Mouse (Mus musculus) lung, postnatal 0 days (tissue): ENCODE measurements around the gene Dusp22. TPM values are rescaled to one million over a fixed set of nuclear protein-coding genes. Genes with fewer than 3 reads are reported as not detected.
A peak's percentile ranks its signal among the peaks of the same experiment; 100 is the strongest.

Source experiments
- ATAC-seq: fragments of 200-750 bp; cut with Nextera tagmentation; 2 replicates; pipeline ENCODE4 v1.8.0; 2017; ENCODE audit warnings: moderate library complexity
- DNase-seq: peaks from one replicate; pipeline ENCODE4 v3.0.0-alpha.2; 2016; ENCODE audit warnings: low spot score
- H3K27ac ChIP-seq: fragments of 300-500 bp; sonication (generic); 2 replicates; pipeline ENCODE4 v1.5.1; 2014; ENCODE audit warnings: antibody characterized with exemption, mild to moderate bottlenecking, low read length, mixed read lengths
- H3K27me3 ChIP-seq: fragments of 300-500 bp; sonication (generic); replicated peaks from 2 replicates; pipeline ENCODE4 v1.6.1; 2014; ENCODE audit warnings: low read length, mixed read lengths; ENCODE audit not compliant: insufficient read depth
- H3K36me3 ChIP-seq: fragments of 300-500 bp; sonication (generic); 2 replicates; pipeline ENCODE4 v1.6.1; 2014; ENCODE audit warnings: low read length, mixed read lengths; ENCODE audit not compliant: insufficient read depth
- H3K4me1 ChIP-seq: fragments of 300-500 bp; sonication (generic); 2 replicates; pipeline ENCODE4 v1.6.1; 2014; ENCODE audit warnings: antibody characterized with exemption, low read depth, low read length, mixed read lengths; ENCODE audit not compliant: insufficient read depth
- H3K4me2 ChIP-seq: fragments of 300-500 bp; sonication (generic); replicated peaks from 2 replicates; pipeline ENCODE4 v1.6.1; 2014; ENCODE audit warnings: low read depth, mild to moderate bottlenecking, low read length, moderate library complexity, mixed read lengths
- H3K4me3 ChIP-seq: fragments of 300-500 bp; sonication (generic); 2 replicates; pipeline ENCODE4 v1.5.1; 2014; ENCODE audit warnings: low read depth, low read length
- H3K9ac ChIP-seq: fragments of 300-500 bp; sonication (generic); replicated peaks from 2 replicates; pipeline ENCODE4 v1.6.1; 2014; ENCODE audit warnings: low read depth, mild to moderate bottlenecking
- H3K9me3 ChIP-seq: fragments of 300-500 bp; sonication (generic); 2 replicates; pipeline ENCODE4 v1.6.1; 2016; ENCODE audit warnings: low read length, mixed read lengths
- CTCF ChIP-seq: IDR thresholded peaks from 2 replicates; pipeline ENCODE4 v1.5.1; 2016; ENCODE audit warnings: antibody characterized with exemption, mild to moderate bottlenecking
- EP300 ChIP-seq: IDR thresholded peaks from 2 replicates; pipeline ENCODE4 v1.6.1; 2016; ENCODE audit warnings: antibody characterized with exemption, mild to moderate bottlenecking, control low read depth
- WGBS: fragments of 180-500 bp; shearing (Covaris S2); extraction: QIAGEN DNeasy Blood & Tissue Kit; methylation state at CpG from one replicate; pipeline ENCODE4 v1.1.7; 2014; 5-methylcytosine and 5-hydroxymethylcytosine counted together
- polyA plus RNA-seq: library from polyadenylated mRNA; unstranded; fragments of >200 nt; fragmentation: Nextera tagmentation; extraction: Ambion mirVana; gene quantifications from 2 replicates; pipeline ENCODE4 v1.2.1, GENCODE M21; 2015

The Dusp22 gene
- polyA plus RNA-seq, 1 experiment from 2014 or later: 30.4 TPM

DNA sequence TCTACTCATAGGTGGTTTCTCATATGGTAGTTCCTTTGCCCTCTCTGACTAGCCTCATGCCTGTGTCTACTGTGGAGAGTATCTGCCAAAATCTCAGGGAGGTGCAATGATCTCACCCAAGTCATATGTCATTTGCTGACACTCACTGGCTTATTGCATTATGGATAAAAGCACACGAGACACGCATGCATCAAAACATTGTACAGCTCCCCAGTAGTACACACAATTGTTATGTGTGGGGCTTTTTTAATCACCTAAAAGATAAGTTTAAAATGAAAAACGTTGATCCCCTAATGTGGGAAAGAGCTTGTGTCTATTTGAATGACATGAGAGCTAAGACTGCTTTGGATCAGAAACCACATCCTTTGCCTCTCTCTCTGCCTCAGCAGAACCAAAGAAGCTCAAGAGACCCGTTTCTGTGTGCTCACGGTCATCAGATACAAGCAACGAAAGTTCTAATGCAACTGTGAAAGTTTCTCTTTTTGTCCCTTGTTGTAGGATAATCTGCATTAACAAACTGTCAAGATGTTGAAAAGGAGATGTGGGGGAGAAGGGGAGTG, 82.7 kb downstream of the Dusp22 start:
- DNase-seq (no peak), ATAC-seq (no peak)
- TF ChIP-seq CTCF (no peak), EP300 (no peak)
- H3K9me3 ChIP-seq: no peaks in the 10 kb centered on the region
- H3K9ac ChIP-seq: no peak overlapping the region
- H3K4me2 ChIP-seq: no peak overlapping the region
- 66% methylated on average over 6 of the region's 6 CpGs for WGBS
- no peak overlapping the region for H3K4me3 ChIP-seq
- no peaks in the 10 kb centered on the region for H3K36me3 ChIP-seq
- 0 out of 2 replicates have a peak, but pooled peaks cover 3% of the 10 kb centered on the region for H3K27me3 ChIP-seq
- H3K27ac ChIP-seq: no peak overlapping the region
- H3K4me1 ChIP-seq: no peaks in the 10 kb centered on the region

- Histone ChIP-seq H3K4me2 (no peak overlapping the region), H3K4me3 (no peak overlapping the region), H3K27ac (no peak overlapping the region), H3K9ac (no peak overlapping the region), H3K4me1 (peaks cover 6% of the 10 kb centered on the region; the same call in 1 of the 2 replicates), H3K9me3 (no peaks in the 10 kb centered on the region), H3K27me3 (peaks cover 18% of the 10 kb centered on the region; the same call in 1 of the 2 replicates), H3K36me3 (no peaks in the 10 kb centered on the region)
- WGBS: 30% methylated on average over 7 of the region's 7 CpGs
- ATAC-seq (peak; percentile 23; the same call in 1 of the 2 replicates), DNase-seq (peak; percentile 59)
- no peak for TF ChIP-seq CTCF
- no peak for TF ChIP-seq EP300
Observed at GRCm38 (mm10) chr13:30745121-30745520, 85.3 kb downstream of the Dusp22 start.

DNA sequence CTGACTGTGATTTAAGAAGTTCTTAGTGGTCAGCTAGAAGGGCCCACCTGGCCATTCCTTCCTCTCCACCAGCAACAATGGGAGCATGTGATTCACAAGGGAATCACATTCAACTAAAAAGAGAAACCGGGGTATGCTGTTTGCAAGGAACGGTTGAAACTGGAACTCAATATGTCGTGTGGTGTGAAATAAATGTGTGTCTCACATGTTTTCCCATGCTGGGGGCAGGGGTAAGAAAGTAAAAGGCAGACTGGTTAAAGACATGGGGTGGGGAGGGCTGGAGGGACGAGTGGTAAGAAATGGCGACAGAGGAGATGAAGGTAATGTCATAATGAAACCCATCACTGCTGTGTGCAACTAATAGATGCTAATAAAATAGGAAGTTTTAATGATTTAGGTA, 87.3 kb downstream of the Dusp22 start:
- H3K36me3 ChIP-seq: no peaks in the 10 kb centered on the region
- no peak overlapping the region for H3K4me2 ChIP-seq
- DNase-seq: no peak
- WGBS: 64% methylated on average over 5 of the region's 5 CpGs
- H3K4me1 ChIP-seq: peaks cover 9% of the 10 kb centered on the region
- H3K27me3 ChIP-seq: peaks cover 31% of the 10 kb centered on the region
- H3K4me3 ChIP-seq: no peak overlapping the region
- H3K27ac ChIP-seq: no peak overlapping the region
- ATAC-seq: no peak
- H3K9ac ChIP-seq: no peak overlapping the region
- H3K9me3 ChIP-seq: no peaks in the 10 kb centered on the region
- TF ChIP-seq EP300: no peak
- TF ChIP-seq CTCF: no peak

DNA sequence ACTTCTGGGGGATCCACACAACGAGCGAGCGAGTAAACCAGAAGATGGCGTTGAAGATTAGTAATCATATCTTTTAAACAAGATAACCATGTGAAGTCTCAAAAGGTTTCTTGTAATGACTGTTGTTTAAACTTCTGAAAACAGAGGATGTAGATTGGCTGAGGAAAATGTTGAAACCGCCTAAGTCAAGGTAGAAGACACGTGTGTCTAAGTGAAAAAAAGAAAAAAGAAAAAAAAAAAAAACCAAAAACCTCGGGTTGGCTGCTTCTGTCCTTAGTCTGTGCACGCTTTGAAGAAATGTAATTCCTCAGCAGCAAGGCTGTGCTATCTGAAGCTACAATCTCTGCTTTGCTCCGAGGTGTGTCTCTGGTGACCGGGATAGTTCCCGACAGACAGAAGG, 87.7 kb downstream of the Dusp22 start:
- Histone ChIP-seq H3K9ac (no peak overlapping the region), H3K4me3 (no peak overlapping the region), H3K9me3 (no peaks in the 10 kb centered on the region), H3K27ac (no peak overlapping the region), H3K4me1 (peaks cover 9% of the 10 kb centered on the region), H3K4me2 (no peak overlapping the region), H3K27me3 (peaks cover 31% of the 10 kb centered on the region), H3K36me3 (no peaks in the 10 kb centered on the region)
- TF ChIP-seq CTCF: no peak
- TF ChIP-seq EP300: no peak
- 49% methylated on average over 11 of the region's 11 CpGs for WGBS
- ATAC-seq (no peak), DNase-seq (no peak)

GRCm38 (mm10) chr13:30748321-30748720, 88.5 kb downstream of the Dusp22 start:
- H3K9me3 ChIP-seq: no peaks in the 10 kb centered on the region
- H3K4me2 ChIP-seq: no peak overlapping the region
- TF ChIP-seq CTCF: no peak
- no peak for TF ChIP-seq EP300
- peaks cover 31% of the 10 kb centered on the region for H3K27me3 ChIP-seq
- no peak overlapping the region for H3K27ac ChIP-seq
- no peaks in the 10 kb centered on the region for H3K36me3 ChIP-seq
- no peak overlapping the region for H3K4me3 ChIP-seq
- WGBS: 58% methylated on average over 11 of the region's 11 CpGs
- peaks cover 9% of the 10 kb centered on the region for H3K4me1 ChIP-seq
- ATAC-seq: no peak
- H3K9ac ChIP-seq: no peak overlapping the region
- DNase-seq: no peak

DNA sequence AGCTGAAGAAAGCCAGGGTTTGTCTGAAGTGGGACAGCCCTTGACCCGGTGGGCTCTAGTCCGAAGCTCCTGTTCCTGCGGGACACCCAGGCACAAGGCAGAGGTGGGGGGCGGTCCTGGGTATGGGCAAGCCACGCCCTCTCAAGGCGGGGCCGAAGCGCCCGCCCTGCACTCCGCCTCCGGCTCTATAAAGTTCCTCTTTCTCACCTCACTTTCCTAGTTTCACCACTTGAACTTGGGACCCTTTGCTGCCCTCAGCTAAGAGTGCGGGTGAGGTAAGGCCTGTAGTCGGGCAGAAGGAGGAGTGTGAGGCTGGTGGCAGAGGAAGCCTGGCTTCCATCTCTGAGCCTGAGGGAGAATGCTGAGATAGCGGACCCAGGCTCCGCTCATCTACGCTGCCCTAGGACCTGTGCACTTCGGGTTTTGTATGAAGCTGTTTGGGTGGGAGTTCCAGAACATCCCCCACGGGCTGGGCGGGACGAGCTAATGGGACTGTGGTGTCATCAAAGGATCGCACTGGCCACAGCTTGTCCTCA, 89.3 kb downstream of the Dusp22 start, which contains the start of gene Irf4:
Gene Irf4, plus strand, starts transcription at position 206 of the 536 bp plus-strand sequence.
- TF ChIP-seq CTCF: no peak
- no peak for TF ChIP-seq EP300
- DNase-seq: peak; percentile 59
- Histone ChIP-seq H3K27me3 (peaks cover 31% of the 10 kb centered on the region), H3K36me3 (no peaks in the 10 kb centered on the region), H3K4me2 (peak within 1 kb of the TSS; percentile 59), H3K4me3 (peak within 1 kb of the TSS; percentile 36), H3K9ac (no peak within 1 kb of the TSS), H3K9me3 (no peaks in the 10 kb centered on the region), H3K27ac (no peak within 1 kb of the TSS), H3K4me1 (peaks cover 9% of the 10 kb centered on the region)
- 4% methylated on average over 20 of the region's 21 CpGs for WGBS
- peak; percentile 72 for ATAC-seq
